Mouse (Mus musculus) liver, embryonic 16.5 days (tissue): Measurements from ENCODE around the gene Ranbp3l. TPM values are rescaled to one million over a fixed set of nuclear protein-coding genes. Genes with fewer than 3 reads are reported as not detected.

Experiments
- ATAC-seq: fragments of 200-750 bp; cut with Nextera tagmentation; 2 replicates; pipeline ENCODE4 v1.8.0; 2017; ENCODE audit warnings: low read depth, mild to moderate bottlenecking, moderate number of reproducible peaks, moderate library complexity
- H3K27ac ChIP-seq: fragments of 300-500 bp; sonication (generic); 2 replicates; pipeline ENCODE4 v1.5.1; 2014; ENCODE audit warnings: mild to moderate bottlenecking, low read length
- H3K27me3 ChIP-seq: fragments of 300-500 bp; sonication (generic); 2 replicates; pipeline ENCODE4 v1.6.1; 2014; ENCODE audit warnings: low read depth, low read length, mixed read lengths; ENCODE audit not compliant: control insufficient read depth, insufficient read depth
- H3K36me3 ChIP-seq: fragments of 300-500 bp; sonication (generic); 2 replicates; pipeline ENCODE4 v1.6.1; 2014; ENCODE audit warnings: mild to moderate bottlenecking; ENCODE audit not compliant: control insufficient read depth, insufficient read depth
- H3K4me1 ChIP-seq: fragments of 300-500 bp; sonication (generic); 2 replicates; pipeline ENCODE4 v1.6.1; 2014; ENCODE audit warnings: low read depth, low read length, mixed read lengths; ENCODE audit not compliant: control insufficient read depth
- H3K4me2 ChIP-seq: fragments of 300-500 bp; sonication (generic); 2 replicates; pipeline ENCODE4 v1.6.1; 2014; ENCODE audit warnings: low read depth, low read length, mixed read lengths
- H3K4me3 ChIP-seq: fragments of 300-500 bp; sonication (generic); 2 replicates; pipeline ENCODE4 v1.5.1; 2014; ENCODE audit warnings: low read depth, mild to moderate bottlenecking, low read length
- H3K9ac ChIP-seq: fragments of 300-500 bp; sonication (generic); 2 replicates; pipeline ENCODE4 v1.6.1; 2014; ENCODE audit warnings: low read depth, low read length
- H3K9me3 ChIP-seq: fragments of 300-500 bp; sonication (generic); replicated peaks from 2 replicates; pipeline ENCODE4 v1.6.1; 2016; ENCODE audit warnings: low read length; ENCODE audit not compliant: control insufficient read depth
- WGBS: fragments of 180-500 bp; shearing (Covaris S2); extraction: QIAGEN DNeasy Blood & Tissue Kit; methylation state at CpG from one replicate; pipeline ENCODE4 v1.1.7; 2014; ENCODE audit not compliant: insufficient replicate concordance; 5-methylcytosine and 5-hydroxymethylcytosine counted together
- polyA plus RNA-seq: library from polyadenylated mRNA; unstranded; fragments of >200 nt; fragmentation: Nextera tagmentation; extraction: Ambion mirVana; gene quantifications from 2 replicates; pipeline ENCODE4 v1.2.1, GENCODE M21; 2015

Gene Ranbp3l
- polyA plus RNA-seq, 1 experiment from 2014 or later: 1.1 TPM

DNA sequence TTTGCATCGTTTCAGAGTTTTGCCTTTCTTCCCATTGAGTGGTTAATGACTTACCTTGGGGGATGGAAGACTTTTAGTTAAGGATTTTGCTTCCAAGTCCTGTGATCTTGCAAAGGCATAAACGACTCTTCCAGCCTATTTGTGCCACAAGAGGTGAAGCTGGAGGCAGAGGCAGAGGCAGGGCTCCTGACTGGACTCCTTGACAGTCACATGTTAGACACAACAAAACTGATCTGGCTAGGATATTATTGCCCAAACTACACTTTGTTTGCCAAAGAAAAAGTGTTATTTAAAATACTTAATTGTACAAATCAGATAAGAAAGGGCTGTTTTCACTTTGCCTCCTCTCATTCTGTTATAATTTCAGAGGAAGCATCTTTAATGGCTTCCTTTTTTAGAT is 106.4 kb downstream of the Ranbp3l start:
- ATAC-seq: no peak
- H3K27ac ChIP-seq: peak overlapping the region; percentile 98
- H3K4me3 ChIP-seq: peak overlapping the region; percentile 100
- WGBS: 7% methylated on average over 2 of the region's 2 CpGs
- no peaks in the 10 kb centered on the region for H3K36me3 ChIP-seq
- H3K9me3 ChIP-seq: no peaks in the 10 kb centered on the region
- peaks cover 52% of the 10 kb centered on the region for H3K4me1 ChIP-seq
- peak overlapping the region; percentile 89 for H3K4me2 ChIP-seq
- H3K27me3 ChIP-seq: no peaks in the 10 kb centered on the region
- H3K9ac ChIP-seq: peak overlapping the region; percentile 100

DNA sequence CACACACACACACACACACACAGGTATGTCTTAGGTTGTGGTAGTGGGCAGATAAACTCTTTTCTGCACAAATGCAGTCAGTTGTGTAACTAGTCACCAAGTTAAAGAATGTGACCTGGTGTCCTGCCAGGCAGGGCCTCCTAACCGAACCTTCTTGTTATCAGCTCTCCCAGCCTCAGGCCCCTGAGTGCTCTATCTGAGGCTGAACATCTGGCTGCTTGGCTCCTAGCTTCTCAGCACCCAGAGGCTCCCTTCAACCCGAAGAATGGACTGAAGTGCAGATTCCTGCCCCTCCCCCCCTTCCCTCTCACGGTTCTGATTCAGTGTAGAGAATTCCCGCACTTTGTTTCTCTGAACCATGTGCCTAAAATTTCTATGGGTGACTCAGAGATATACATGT is 106.9 kb downstream of the Ranbp3l start:
- ATAC-seq: peak; percentile 73

DNA sequence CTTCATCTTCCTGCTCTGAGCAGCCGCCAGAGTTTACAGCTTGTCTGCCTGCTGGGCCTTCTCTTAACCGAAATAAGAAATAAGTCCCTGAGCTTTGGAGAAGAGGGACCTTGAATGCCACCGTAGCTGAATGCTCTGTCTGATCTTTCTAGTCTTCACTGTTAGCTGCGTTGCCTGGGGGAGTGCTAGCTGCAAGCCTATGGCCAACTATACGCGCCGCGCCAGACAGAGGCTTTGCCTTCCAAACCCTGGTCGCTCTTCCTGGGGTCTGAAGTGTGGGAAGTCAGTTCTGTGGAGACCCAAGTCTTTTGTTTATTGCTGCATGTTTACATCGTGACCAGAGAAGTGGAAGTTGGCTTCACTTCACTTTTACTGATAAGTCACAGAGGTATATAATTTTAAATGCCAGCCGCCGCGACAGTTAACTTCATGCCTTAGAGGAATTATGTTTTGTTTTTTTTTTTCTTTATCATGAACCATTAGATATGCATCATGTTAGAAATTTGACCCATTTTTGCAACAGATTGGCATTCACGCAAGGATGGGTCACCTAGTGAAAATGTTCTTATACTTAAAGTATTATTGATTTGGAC is 108.0 kb downstream of the Ranbp3l start:
- no peak for ATAC-seq
- Histone ChIP-seq H3K27me3 (no peaks in the 10 kb centered on the region), H3K4me2 (peak overlapping the region; percentile 89), H3K36me3 (no peaks in the 10 kb centered on the region), H3K9ac (peak overlapping the region; percentile 75), H3K9me3 (no peaks in the 10 kb centered on the region), H3K4me1 (peaks cover 54% of the 10 kb centered on the region), H3K4me3 (peak overlapping the region; percentile 100), H3K27ac (peak overlapping the region; percentile 98)
- 23% methylated on average over 14 of the region's 14 CpGs for WGBS

More for the DNA sequence above, 106.9 kb downstream of the Ranbp3l start:
- 5% methylated on average over 4 of the region's 4 CpGs for whole genome bisulfite sequencing
- peaks cover 53% of the 10 kb centered on the region for H3K4me1 ChIP-seq
- H3K9ac ChIP-seq: peak overlapping the region; percentile 75
- peak overlapping the region; percentile 98 for H3K27ac ChIP-seq
- H3K4me2 ChIP-seq: peak overlapping the region; percentile 89
- H3K36me3 ChIP-seq: no peaks in the 10 kb centered on the region
- H3K9me3 ChIP-seq: no peaks in the 10 kb centered on the region
- H3K27me3 ChIP-seq: no peaks in the 10 kb centered on the region
- H3K4me3 ChIP-seq: peak overlapping the region; percentile 100

DNA sequence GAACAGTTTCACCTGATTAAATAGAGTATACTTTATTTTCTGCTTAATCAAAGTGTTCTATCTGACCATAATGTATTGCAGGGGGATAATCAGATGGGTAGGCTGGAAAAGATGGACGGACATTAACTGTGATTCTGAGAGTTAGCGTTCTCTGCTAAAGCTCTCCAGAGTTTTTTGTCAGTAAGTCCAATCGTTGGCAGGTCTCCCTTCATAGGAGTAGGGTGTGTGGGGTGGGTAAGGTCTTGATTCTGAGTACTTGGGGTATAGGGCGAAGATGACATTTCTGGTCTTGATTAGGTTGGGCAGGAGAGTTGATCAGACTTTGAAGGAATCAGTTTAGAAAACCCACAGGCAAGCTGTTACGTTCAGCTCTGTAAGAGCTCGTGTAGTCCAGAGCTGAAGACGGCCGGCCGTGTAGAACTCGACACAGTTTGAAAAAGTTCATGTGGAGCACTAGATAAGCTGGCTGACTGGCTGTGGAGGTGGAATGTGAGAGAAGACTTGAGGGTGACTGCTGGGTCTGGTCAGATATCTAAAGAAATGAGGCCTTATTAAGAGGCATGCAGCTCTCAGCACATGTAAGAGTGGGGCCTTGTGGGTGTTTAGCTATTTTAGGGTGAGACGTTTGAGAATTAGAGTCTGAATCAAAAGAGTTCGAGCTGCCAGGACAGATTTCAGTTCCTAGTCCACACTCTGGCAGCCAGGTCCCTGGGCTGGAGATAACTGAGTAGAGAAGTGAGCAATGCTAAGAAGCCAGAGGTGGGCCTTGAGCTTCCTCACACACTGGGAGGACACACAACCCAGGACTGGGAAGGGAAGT is 110.9 kb downstream of the Ranbp3l start:
- peak overlapping the region; percentile 99 for H3K27ac ChIP-seq
- peaks cover 4% of the 10 kb centered on the region; the same call in 1 of the 2 replicates for H3K36me3 ChIP-seq
- H3K4me2 ChIP-seq: peak overlapping the region; percentile 72
- H3K27me3 ChIP-seq: no peaks in the 10 kb centered on the region
- no peaks in the 10 kb centered on the region for H3K9me3 ChIP-seq
- peaks cover 71% of the 10 kb centered on the region for H3K4me1 ChIP-seq
- WGBS: 12% methylated on average over 12 of the region's 12 CpGs
- peak overlapping the region; percentile 71 for H3K9ac ChIP-seq
- ATAC-seq: peak; percentile 65
- H3K4me3 ChIP-seq: peak overlapping the region; percentile 54

DNA sequence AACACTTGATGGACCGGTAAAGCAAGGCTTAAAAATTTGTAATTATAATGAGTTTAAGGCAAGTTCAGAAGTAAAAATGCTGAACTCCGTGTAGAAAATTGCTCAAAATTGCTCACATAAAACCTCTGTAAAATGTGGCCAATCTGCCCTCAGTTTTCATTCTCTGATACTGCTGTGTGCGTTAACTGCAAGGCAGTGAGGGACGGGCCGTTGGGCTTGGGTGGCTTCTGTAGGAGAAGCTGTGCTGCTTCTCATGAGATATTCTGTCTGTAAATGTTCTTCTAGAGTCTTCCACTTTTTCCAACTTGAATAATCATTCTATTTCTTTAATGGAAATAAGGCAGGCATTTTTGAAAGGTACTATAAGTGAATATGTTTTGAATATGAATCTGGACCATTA is 111.9 kb downstream of the Ranbp3l start:
- Histone ChIP-seq H3K36me3 (peaks cover 8% of the 10 kb centered on the region; the same call in 1 of the 2 replicates), H3K4me3 (peak overlapping the region; percentile 54), H3K4me2 (peak overlapping the region; percentile 72), H3K9me3 (no peaks in the 10 kb centered on the region), H3K27me3 (no peaks in the 10 kb centered on the region), H3K27ac (peak overlapping the region; percentile 99), H3K9ac (peak overlapping the region; percentile 71), H3K4me1 (peaks cover 69% of the 10 kb centered on the region)
- ATAC-seq: no peak
- WGBS: 19% methylated on average over 5 of the region's 5 CpGs

DNA sequence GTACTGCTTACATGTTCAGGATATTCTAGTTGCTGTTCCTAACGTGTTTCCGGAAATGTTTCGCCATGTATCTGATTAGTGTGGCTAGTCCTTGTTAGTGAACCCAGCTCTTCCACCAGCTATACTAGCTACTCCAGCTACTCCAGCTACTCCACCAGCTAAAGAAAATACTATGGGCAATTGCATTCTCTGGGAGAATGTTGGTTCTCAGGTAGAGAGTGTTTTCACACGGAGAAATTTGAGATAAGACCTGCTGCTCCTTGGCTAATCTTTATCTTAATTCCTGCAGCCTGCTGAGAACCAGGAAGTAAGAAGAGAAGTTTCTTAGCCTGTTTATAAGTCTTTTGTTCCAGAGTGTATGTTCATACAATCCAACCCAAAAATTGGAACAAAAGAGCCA is 112.5 kb downstream of the Ranbp3l start:
- peak overlapping the region; percentile 92 for H3K27ac ChIP-seq

DNA sequence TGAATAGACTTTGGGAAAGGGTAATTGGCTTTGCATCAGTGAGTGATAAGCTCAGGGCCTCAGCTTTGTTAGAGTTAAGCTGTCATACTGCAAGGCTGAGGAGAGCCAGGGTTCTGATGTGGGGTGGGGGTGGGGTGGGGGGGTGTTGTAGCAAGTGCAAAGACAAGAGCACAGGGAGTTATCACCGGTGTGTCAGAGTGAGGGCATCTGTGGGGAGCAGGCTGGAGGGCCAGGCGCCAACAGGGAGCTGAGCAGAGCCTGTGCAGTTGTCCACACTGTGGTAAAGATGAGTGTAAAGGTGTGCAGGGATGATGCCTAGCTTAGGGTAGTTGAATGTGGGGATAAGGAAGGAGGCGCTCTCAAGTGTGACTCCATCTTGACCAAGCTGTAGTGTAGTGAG is 113.5 kb downstream of the Ranbp3l start:
- peak overlapping the region; percentile 25; the same call in 1 of the 2 replicates for H3K9ac ChIP-seq
- WGBS: 32% methylated on average over 3 of the region's 3 CpGs
- H3K9me3 ChIP-seq: no peaks in the 10 kb centered on the region
- H3K27me3 ChIP-seq: no peaks in the 10 kb centered on the region
- no peak overlapping the region for H3K4me3 ChIP-seq
- peak overlapping the region; percentile 72 for H3K4me2 ChIP-seq
- H3K36me3 ChIP-seq: peaks cover 19% of the 10 kb centered on the region
- peak overlapping the region; percentile 67 for H3K27ac ChIP-seq
- peak; percentile 4; the same call in 1 of the 2 replicates for ATAC-seq
- peaks cover 60% of the 10 kb centered on the region for H3K4me1 ChIP-seq

More for the DNA sequence above, 112.5 kb downstream of the Ranbp3l start:
- 8% methylated on average over 4 of the region's 4 CpGs for WGBS
- Histone ChIP-seq H3K36me3 (peaks cover 11% of the 10 kb centered on the region), H3K4me3 (peak overlapping the region; percentile 49), H3K4me1 (peaks cover 64% of the 10 kb centered on the region), H3K27me3 (no peaks in the 10 kb centered on the region), H3K9ac (peak overlapping the region; percentile 54), H3K4me2 (peak overlapping the region; percentile 72), H3K9me3 (no peaks in the 10 kb centered on the region)
- peak; percentile 33 for ATAC-seq

DNA sequence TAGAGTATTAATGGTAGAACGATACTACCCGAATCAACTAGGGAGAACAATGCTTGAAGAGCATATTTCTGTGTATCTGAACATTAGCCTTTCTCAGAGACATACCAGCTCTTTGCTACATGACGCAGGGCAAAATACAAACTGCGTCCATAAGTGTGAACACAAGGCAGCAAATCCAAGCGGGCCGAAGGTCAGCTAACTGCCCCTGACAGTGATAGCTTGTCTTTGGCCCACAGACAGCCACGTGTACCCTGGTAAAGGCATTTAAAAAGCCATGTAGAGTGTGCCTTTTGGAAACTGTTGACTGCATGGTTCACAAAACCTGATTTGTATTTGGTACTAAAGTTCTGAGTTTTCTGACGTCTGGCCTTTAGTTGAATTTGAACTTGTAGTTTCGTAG is 115.0 kb downstream of the Ranbp3l start:
- no peak for ATAC-seq

DNA sequence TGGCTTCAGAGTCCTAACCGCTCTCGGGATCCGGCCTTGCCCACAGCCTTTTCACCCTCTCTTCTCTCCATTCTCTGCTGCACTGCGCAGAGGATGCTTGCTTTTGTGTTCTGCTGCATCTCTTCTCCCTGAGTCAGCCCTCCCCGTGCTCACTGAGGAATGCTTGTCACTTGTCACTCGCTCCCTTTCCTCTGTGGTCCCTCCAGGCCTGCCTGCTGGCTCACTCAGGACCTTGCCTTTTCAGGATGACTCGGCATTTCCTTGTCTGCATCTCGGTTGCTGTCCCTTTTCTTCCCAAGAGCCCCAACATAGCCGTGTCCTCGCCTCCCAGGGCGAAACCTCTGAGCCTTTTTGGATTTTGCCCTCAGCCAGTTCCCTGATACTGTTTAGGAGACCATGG is 119.1 kb downstream of the Ranbp3l start:
- peak; percentile 81 for ATAC-seq
- Histone ChIP-seq H3K36me3 (peaks cover 57% of the 10 kb centered on the region), H3K4me2 (no peak overlapping the region), H3K4me1 (peaks cover 32% of the 10 kb centered on the region), H3K9me3 (no peaks in the 10 kb centered on the region), H3K4me3 (no peak overlapping the region), H3K27ac (peak overlapping the region; percentile 64), H3K9ac (peak overlapping the region; percentile 42; the same call in 1 of the 2 replicates), H3K27me3 (no peaks in the 10 kb centered on the region)
- WGBS: 55% methylated on average over 11 of the region's 11 CpGs

More for the DNA sequence above, 115.0 kb downstream of the Ranbp3l start:
- H3K9ac ChIP-seq: no peak overlapping the region
- peak overlapping the region; percentile 58; the same call in 1 of the 2 replicates for H3K27ac ChIP-seq
- H3K27me3 ChIP-seq: no peaks in the 10 kb centered on the region
- no peak overlapping the region for H3K4me3 ChIP-seq
- 80% methylated on average over 9 of the region's 9 CpGs for WGBS
- H3K9me3 ChIP-seq: no peaks in the 10 kb centered on the region
- peaks cover 61% of the 10 kb centered on the region for H3K4me1 ChIP-seq
- H3K36me3 ChIP-seq: peaks cover 28% of the 10 kb centered on the region
- H3K4me2 ChIP-seq: no peak overlapping the region
